Mouse (Mus musculus) T-helper 1 cell (primary cell): ENCODE measurements at regions not wholly inside any gene's neighbourhood (a gene's known extent, or its start where the extent isn't known, plus 50 kb on each side); places are given as distances from the start of the nearest gene placed in this dataset.

Experiments used
- in situ Hi-C: fragments of 300-600 bp; cut with MboI, MseI; formaldehyde crosslinking; loops from one replicate; pipeline ENCODE4 v1.15.1; 2025; ENCODE audit warnings: high pct_unique_total_duplicates

- in situ Hi-C loops = no loop called here
Observed at GRCm38 (mm10) chr15:71358189-71358790, 2476.1 kb upstream of the Gm6569 start.

DNA sequence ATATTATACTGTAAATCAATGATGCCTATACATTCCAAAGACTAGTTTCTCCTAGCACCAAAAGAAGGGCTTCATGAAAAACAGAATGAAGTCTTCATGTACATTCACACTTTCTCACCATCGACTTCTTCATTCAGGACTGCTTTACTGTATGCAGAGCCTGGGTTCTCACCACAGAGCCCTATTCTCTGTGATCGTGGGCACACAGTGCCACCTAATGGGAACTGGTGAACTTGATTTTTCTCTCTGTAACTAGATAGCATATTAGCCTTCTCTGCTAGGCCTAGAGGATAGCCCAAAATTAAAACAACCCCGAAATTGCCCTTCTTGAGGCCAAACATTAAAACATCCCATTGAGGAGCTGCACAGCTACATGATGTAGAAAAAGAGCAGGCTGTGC lies 2458.6 kb upstream of the Gm6569 start:
- in situ Hi-C loops = no loop called here
